Mouse (Mus musculus) liver, adult 2 months (tissue): ENCODE data around the gene 1700037H04Rik.

ENCODE experiments used
- CTCF ChIP-seq: fragments of 200-500 bp; IDR thresholded peaks from 2 replicates; pipeline ENCODE4 v1.5.1; 2011; ENCODE audit warnings: low read depth, low read length, control low read depth
- POLR2A ChIP-seq: fragments of 200-500 bp; IDR thresholded peaks from 2 replicates; pipeline ENCODE4 v1.6.1; 2011; ENCODE audit warnings: low read length, control low read depth; ENCODE audit not compliant: insufficient read depth; ENCODE audit errors: extremely low read depth

DNA sequence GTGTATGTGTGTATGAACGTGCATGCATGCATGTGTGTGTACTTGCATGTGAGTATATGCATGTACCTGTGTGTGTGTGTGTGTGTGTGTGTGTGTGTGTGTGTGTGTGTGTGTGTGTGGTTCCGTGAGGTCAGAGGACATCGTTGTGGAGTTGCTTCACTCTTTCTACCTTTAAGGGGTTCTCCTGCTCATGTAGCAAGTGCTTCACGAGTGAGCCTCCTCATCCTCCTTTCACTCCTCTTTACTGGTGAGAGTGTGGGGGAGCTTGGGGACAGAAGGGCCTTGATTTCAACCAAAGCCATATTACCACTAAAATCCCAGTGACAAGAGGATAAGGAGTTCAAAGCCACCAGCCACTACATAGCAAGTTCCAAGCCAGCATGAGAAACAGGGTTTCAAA is 62.8 kb downstream of the 1700037H04Rik start:
- TF ChIP-seq POLR2A (no peak), CTCF (no peak)
